Mouse (Mus musculus): Measurements from ENCODE around the gene Nrxn2.

Gene Nrxn2

GRCm38 (mm10) chr19:6449841-6450240 lies 31.3 kb downstream of the Nrxn2 start:
- DNase-seq (ENCODE audit: low read depth in 1 of 2, low spot score in 2 of 2), result no peak

GRCm38 (mm10) chr19:6452030-6452494 lies 33.5 kb downstream of the Nrxn2 start:
- peak; percentile 28 to 51 for DNase-seq (ENCODE audit: low read depth in 1 of 2, low spot score in 2 of 2)

GRCm38 (mm10) chr19:6452672-6453310 lies 34.3 kb downstream of the Nrxn2 start:
- no peak for DNase-seq (ENCODE audit: low read depth in 1 of 2, low spot score in 2 of 2)

GRCm38 (mm10) chr19:6453349-6453748 lies 34.8 kb downstream of the Nrxn2 start:
- DNase-seq (ENCODE audit: low read depth in 1 of 2, low spot score in 2 of 2), result no peak

- no peak for DNase-seq (ENCODE audit: low read depth in 1 of 2, low spot score in 2 of 2)
These were observed 35.6 kb downstream of the Nrxn2 start for GRCm38 (mm10) chr19:6454041-6454720.

GRCm38 (mm10) chr19:6459504-6459903 lies 41.0 kb downstream of the Nrxn2 start:
- DNase-seq (ENCODE audit: low read depth in 1 of 2, low spot score in 2 of 2), result peak; percentile 53 to 61

GRCm38 (mm10) chr19:6462841-6463240 lies 44.3 kb downstream of the Nrxn2 start:
- DNase-seq (ENCODE audit: low read depth in 1 of 2, low spot score in 2 of 2), result no peak

GRCm38 (mm10) chr19:6464306-6465071 lies 46.0 kb downstream of the Nrxn2 start:
- DNase-seq (ENCODE audit: low read depth in 1 of 2, low spot score in 2 of 2), result no peak

GRCm38 (mm10) chr19:6465090-6465489 lies 46.6 kb downstream of the Nrxn2 start:
- DNase-seq (ENCODE audit: low read depth in 1 of 2, low spot score in 2 of 2), result no peak

GRCm38 (mm10) chr19:6466945-6467344 lies 48.4 kb downstream of the Nrxn2 start:
- DNase-seq (ENCODE audit: low read depth in 1 of 2, low spot score in 2 of 2), result no peak

- no peak for DNase-seq (ENCODE audit: low read depth in 1 of 2, low spot score in 2 of 2)
These were observed 48.9 kb downstream of the Nrxn2 start for GRCm38 (mm10) chr19:6467374-6467979.

GRCm38 (mm10) chr19:6471630-6472029 lies 53.1 kb downstream of the Nrxn2 start:
- DNase-seq (ENCODE audit: low read depth in 1 of 2, low spot score in 2 of 2), result no peak

GRCm38 (mm10) chr19:6472821-6473220 lies 54.3 kb downstream of the Nrxn2 start:
- DNase-seq (ENCODE audit: low read depth in 1 of 2, low spot score in 2 of 2), result no peak

GRCm38 (mm10) chr19:6474706-6475105 lies 56.2 kb downstream of the Nrxn2 start:
- DNase-seq (ENCODE audit: low read depth in 1 of 2, low spot score in 2 of 2), result no peak

- no peak for DNase-seq (ENCODE audit: low read depth in 1 of 2, low spot score in 2 of 2)
These were observed 56.6 kb downstream of the Nrxn2 start for GRCm38 (mm10) chr19:6475129-6475528.

- no peak for DNase-seq (ENCODE audit: low read depth in 1 of 2, low spot score in 2 of 2)
These were observed 58.5 kb downstream of the Nrxn2 start for GRCm38 (mm10) chr19:6477007-6477406.

- DNase-seq (ENCODE audit: low read depth in 1 of 2, low spot score in 2 of 2), result no peak
These were observed 60.0 kb downstream of the Nrxn2 start for GRCm38 (mm10) chr19:6478566-6478965.

GRCm38 (mm10) chr19:6482886-6483285 lies 64.4 kb downstream of the Nrxn2 start:
- DNase-seq (ENCODE audit: low read depth in 1 of 2, low spot score in 2 of 2), result no peak

- no peak for DNase-seq (ENCODE audit: low read depth in 1 of 2, low spot score in 2 of 2)
These were observed 66.6 kb downstream of the Nrxn2 start for GRCm38 (mm10) chr19:6485059-6485630.

- DNase-seq (ENCODE audit: low read depth in 1 of 2, low spot score in 2 of 2), result peak; percentile 37 to 71
These were observed 70.5 kb downstream of the Nrxn2 start for GRCm38 (mm10) chr19:6489030-6489429.

- DNase-seq (ENCODE audit: low read depth in 1 of 2, low spot score in 2 of 2), result no peak
These were observed 73.0 kb downstream of the Nrxn2 start for GRCm38 (mm10) chr19:6491538-6491937.
